Mouse (Mus musculus) limb, embryonic 15.5 days (tissue): ENCODE measurements around the gene Ttc9. TPM values are rescaled to one million over a fixed set of nuclear protein-coding genes. Genes with fewer than 3 reads are reported as not detected.

Experiments used
- ATAC-seq: fragments of 200-750 bp; cut with Nextera tagmentation; 2 replicates; pipeline ENCODE4 v1.8.0; 2017; ENCODE audit warnings: low read depth, moderate TSS enrichment; ENCODE audit not compliant: insufficient number of reproducible peaks, low FRiP score, low TSS enrichment
- H3K27ac ChIP-seq: fragments of 300-500 bp; sonication (generic); 2 replicates; pipeline ENCODE4 v1.5.1; 2015; ENCODE audit warnings: moderate library complexity, mild to moderate bottlenecking, inconsistent platforms
- H3K27me3 ChIP-seq: fragments of 300-500 bp; sonication (generic); 2 replicates; pipeline ENCODE4 v1.6.1; 2015; ENCODE audit warnings: inconsistent platforms
- H3K36me3 ChIP-seq: fragments of 300-500 bp; sonication (generic); 2 replicates; pipeline ENCODE4 v1.6.1; 2015; ENCODE audit warnings: inconsistent platforms
- H3K4me1 ChIP-seq: fragments of 300-500 bp; sonication (generic); 2 replicates; pipeline ENCODE4 v1.6.1; 2015; ENCODE audit warnings: inconsistent platforms
- H3K4me2 ChIP-seq: fragments of 300-500 bp; sonication (generic); 2 replicates; pipeline ENCODE4 v1.6.1; 2015; ENCODE audit warnings: mild to moderate bottlenecking, inconsistent platforms
- H3K4me3 ChIP-seq: fragments of 300-500 bp; sonication (generic); 2 replicates; pipeline ENCODE4 v1.5.1; 2015; ENCODE audit warnings: mild to moderate bottlenecking, inconsistent platforms
- H3K9ac ChIP-seq: fragments of 300-500 bp; sonication (generic); 2 replicates; pipeline ENCODE4 v1.6.1; 2015; ENCODE audit warnings: inconsistent platforms
- H3K9me3 ChIP-seq: fragments of 300-500 bp; sonication (generic); 2 replicates; pipeline ENCODE4 v1.6.1; 2016; ENCODE audit warnings: inconsistent platforms
- WGBS: fragments of 180-500 bp; shearing (Covaris S2); methylation state at CpG from one replicate; pipeline ENCODE4 v1.1.7; 2015; 5-methylcytosine and 5-hydroxymethylcytosine counted together
- polyA plus RNA-seq: library from polyadenylated mRNA; unstranded; fragments of >200 nt; fragmentation: Nextera tagmentation; extraction: Ambion mirVana; gene quantifications from 2 replicates; pipeline ENCODE4 v1.2.1, GENCODE M21; 2015

Gene Ttc9
- polyA plus RNA-seq, 1 experiment from 2014 or later, result 2.4 TPM

- Histone ChIP-seq H3K36me3 (no peaks in the 10 kb centered on the region), H3K4me2 (no peak overlapping the region), H3K4me1 (no peaks in the 10 kb centered on the region), H3K9me3 (no peaks in the 10 kb centered on the region), H3K27me3 (no peaks in the 10 kb centered on the region), H3K4me3 (no peak overlapping the region), H3K9ac (no peak overlapping the region), H3K27ac (no peak overlapping the region)
- WGBS, result 79% methylated on average over 7 of the region's 7 CpGs
- ATAC-seq, result no peak
Measured at GRCm38 (mm10) chr12:81690751-81691150, 59.7 kb downstream of the Ttc9 start.

GRCm38 (mm10) chr12:81691177-81691730 lies 60.2 kb downstream of the Ttc9 start:
- no peak overlapping the region for H3K9ac ChIP-seq
- no peak overlapping the region for H3K4me3 ChIP-seq
- 43% methylated on average over 8 of the region's 8 CpGs for WGBS
- H3K27ac ChIP-seq, result no peak overlapping the region
- H3K9me3 ChIP-seq, result no peaks in the 10 kb centered on the region
- no peaks in the 10 kb centered on the region for H3K4me1 ChIP-seq
- H3K27me3 ChIP-seq, result no peaks in the 10 kb centered on the region
- ATAC-seq, result no peak
- H3K36me3 ChIP-seq, result no peaks in the 10 kb centered on the region
- H3K4me2 ChIP-seq, result no peak overlapping the region

- no peak overlapping the region for H3K4me3 ChIP-seq
- H3K36me3 ChIP-seq, result no peaks in the 10 kb centered on the region
- 19% methylated on average over 4 of the region's 4 CpGs for WGBS
- no peaks in the 10 kb centered on the region for H3K27me3 ChIP-seq
- no peak overlapping the region for H3K4me2 ChIP-seq
- no peaks in the 10 kb centered on the region for H3K4me1 ChIP-seq
- no peak overlapping the region for H3K27ac ChIP-seq
- no peaks in the 10 kb centered on the region for H3K9me3 ChIP-seq
- no peak for ATAC-seq
- no peak overlapping the region for H3K9ac ChIP-seq
Measured at GRCm38 (mm10) chr12:81698011-81698410, 67.0 kb downstream of the Ttc9 start.

GRCm38 (mm10) chr12:81702903-81703302 lies 71.9 kb downstream of the Ttc9 start:
- 5% methylated on average over 1 of the region's 1 CpGs for WGBS
- H3K9me3 ChIP-seq, result no peaks in the 10 kb centered on the region

GRCm38 (mm10) chr12:81712618-81713017 lies 81.6 kb downstream of the Ttc9 start:
- H3K9me3 ChIP-seq, result no peaks in the 10 kb centered on the region
- H3K27me3 ChIP-seq, result no peaks in the 10 kb centered on the region
- H3K27ac ChIP-seq, result no peak overlapping the region
- WGBS, result 68% methylated on average over 4 of the region's 4 CpGs
- ATAC-seq, result no peak
- no peak overlapping the region for H3K9ac ChIP-seq
- no peaks in the 10 kb centered on the region for H3K4me1 ChIP-seq
- no peak overlapping the region for H3K4me2 ChIP-seq
- H3K4me3 ChIP-seq, result no peak overlapping the region
- H3K36me3 ChIP-seq, result no peaks in the 10 kb centered on the region

More at GRCm38 (mm10) chr12:81702903-81703302, 71.9 kb downstream of the Ttc9 start:
- Histone ChIP-seq H3K4me3 (no peak overlapping the region), H3K4me2 (no peak overlapping the region), H3K36me3 (no peaks in the 10 kb centered on the region), H3K27ac (no peak overlapping the region), H3K27me3 (no peaks in the 10 kb centered on the region), H3K4me1 (no peaks in the 10 kb centered on the region), H3K9ac (no peak overlapping the region)
- ATAC-seq, result no peak

Other genes with a start within 250 kb of the Ttc9 start
- gene Adam4, start 209.3 kb upstream of the Ttc9 start, polyA plus RNA-seq, result 0.32 and 0.45 TPM in 2 replicates
- 115 and 123 TPM in 2 replicates for gene Cox16, start 146.1 kb upstream of the Ttc9 start, polyA plus RNA-seq
- gene Gm20498, start 98.3 kb upstream of the Ttc9 start, polyA plus RNA-seq, result 25.2 and 27.3 TPM in 2 replicates
- 32.2 and 35.0 TPM in 2 replicates for gene Synj2bp, start 98.3 kb upstream of the Ttc9 start, polyA plus RNA-seq
- 0.28 and 0.30 TPM in 2 replicates for gene Adam21, start 62.8 kb upstream of the Ttc9 start, polyA plus RNA-seq
- 54.5 and 63.1 TPM in 2 replicates for gene Med6, start 36.2 kb upstream of the Ttc9 start, polyA plus RNA-seq
- gene Map3k9, start 149.9 kb downstream of the Ttc9 start, polyA plus RNA-seq, result 1.0 and 1.2 TPM in 2 replicates
- 9.4 and 11.6 TPM in 2 replicates for gene Pcnx, start 228.8 kb downstream of the Ttc9 start, polyA plus RNA-seq